Mouse (Mus musculus): ENCODE data around the gene Sycn.

Sycn gene

GRCm38 (mm10) chr7:28585001-28585400 lies 44.3 kb downstream of the Sycn start:
- DNase-seq (ENCODE audit: low spot score in 2 of 2): no peak

DNA sequence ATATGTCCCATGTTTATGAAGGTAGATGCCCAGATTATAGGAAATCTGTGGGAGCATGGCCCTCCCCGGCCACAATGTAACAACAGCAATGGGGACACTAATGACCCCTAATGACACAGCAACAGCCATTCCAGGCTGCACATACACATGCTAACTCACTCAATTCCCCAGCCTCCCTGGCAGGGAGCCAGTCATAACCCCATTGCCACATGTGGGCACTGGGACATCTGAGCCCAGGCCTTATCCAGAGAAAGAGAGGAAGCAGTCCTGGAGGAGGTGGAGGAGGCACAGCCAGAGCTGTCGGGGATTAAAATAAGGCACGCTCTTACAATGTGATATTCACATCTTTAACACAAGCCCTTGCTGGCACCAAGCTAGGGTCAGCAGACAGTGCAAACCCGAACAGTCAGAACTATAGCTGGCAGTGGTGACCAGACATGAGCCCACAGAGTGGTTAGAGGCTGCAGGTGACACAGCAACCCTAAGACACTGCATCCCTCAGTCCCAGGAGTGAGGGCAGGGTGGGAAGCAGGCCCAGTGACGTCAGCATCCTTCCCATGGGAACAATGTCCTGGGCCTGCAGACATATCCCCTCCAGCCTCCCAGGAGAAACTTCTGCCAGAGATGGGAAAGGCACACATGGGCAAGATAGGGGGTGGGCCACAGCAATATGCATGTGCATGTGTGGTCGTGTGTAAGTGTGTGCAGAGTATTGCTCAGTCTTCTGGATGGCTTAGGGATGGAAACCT lies 46.2 kb downstream of the Sycn start:
- no peak for DNase-seq (ENCODE audit: low spot score in 2 of 2)

- DNase-seq (ENCODE audit: low spot score in 2 of 2): no peak
Measured at GRCm38 (mm10) chr7:28587644-28588043, 47.0 kb downstream of the Sycn start.

All from spleen, postnatal 14 days (tissue).